Mouse (Mus musculus): ENCODE results near the gene Etl4.
A peak's percentile ranks its signal among the peaks of the same experiment; 100 is the strongest.

GRCm38 (mm10) chr2:20494666-20495065 lies 585.1 kb downstream of the Etl4 start:
- TF ChIP-seq CHD2 (IDR thresholded peaks at IDR 0.05; ENCODE audit: low read length) (no peak), SMC3 (IDR thresholded peaks at IDR 0.05; ENCODE audit: low read depth, low read length) (peak; percentile 40; the same call in 1 of the 2 replicates), HCFC1 (IDR thresholded peaks at IDR 0.05; ENCODE audit: low read depth, low read length) (no peak)
